Mouse (Mus musculus) liver, embryonic 12.5 days (tissue): ENCODE results near the gene Sh2d6. TPM values are rescaled to one million over a fixed set of nuclear protein-coding genes. Genes with fewer than 3 reads are reported as not detected.

Experiments
- ATAC-seq: fragments of 200-750 bp; cut with Nextera tagmentation; 2 replicates; pipeline ENCODE4 v1.8.0; 2017; ENCODE audit warnings: moderate number of reproducible peaks, mild to moderate bottlenecking, moderate library complexity
- H3K27ac ChIP-seq: fragments of 300-500 bp; sonication (generic); 2 replicates; pipeline ENCODE4 v1.5.1; 2016; ENCODE audit warnings: mild to moderate bottlenecking
- H3K27me3 ChIP-seq: fragments of 300-500 bp; sonication (generic); replicated peaks from 2 replicates; pipeline ENCODE4 v1.6.1; 2016; ENCODE audit warnings: mild to moderate bottlenecking, moderate library complexity
- H3K36me3 ChIP-seq: fragments of 300-500 bp; sonication (generic); 2 replicates; pipeline ENCODE4 v1.6.1; 2016; ENCODE audit warnings: mild to moderate bottlenecking, moderate library complexity
- H3K4me1 ChIP-seq: fragments of 300-500 bp; sonication (generic); 2 replicates; pipeline ENCODE4 v1.6.1; 2016
- H3K4me2 ChIP-seq: fragments of 300-500 bp; sonication (generic); 2 replicates; pipeline ENCODE4 v1.6.1; 2016; ENCODE audit warnings: mild to moderate bottlenecking, moderate library complexity
- H3K4me3 ChIP-seq: fragments of 300-500 bp; sonication (generic); 2 replicates; pipeline ENCODE4 v1.5.1; 2016; ENCODE audit warnings: mild to moderate bottlenecking, moderate library complexity
- H3K9ac ChIP-seq: fragments of 300-500 bp; sonication (generic); 2 replicates; pipeline ENCODE4 v1.6.1; 2016; ENCODE audit warnings: mild to moderate bottlenecking, moderate library complexity
- H3K9me3 ChIP-seq: fragments of 300-500 bp; sonication (generic); replicated peaks from 2 replicates; pipeline ENCODE4 v1.6.1; 2016; ENCODE audit warnings: mild to moderate bottlenecking, moderate library complexity
- WGBS: fragments of 180-500 bp; shearing (Covaris S2); methylation state at CpG from one replicate; pipeline ENCODE4 v1.1.7; 2016; ENCODE audit not compliant: insufficient replicate concordance; 5-methylcytosine and 5-hydroxymethylcytosine counted together
- polyA plus RNA-seq: library from polyadenylated mRNA; unstranded; fragments of >200 nt; fragmentation: Nextera tagmentation; extraction: Ambion mirVana; gene quantifications from 2 replicates; pipeline ENCODE4 v1.2.1, GENCODE M21; 2016

Sh2d6 gene
- not detected in 2 replicates for polyA plus RNA-seq

GRCm38 (mm10) chr6:72521607-72522006 is at the start of gene Sh2d6:
TSS of gene Sh2d6 (minus strand) at chr6:72521707.
- ATAC-seq, result no peak
- Histone ChIP-seq H3K4me1 (0 out of 2 replicates have a peak, but pooled peaks cover 7% of the 10 kb centered on the region), H3K27ac (no peak within 1 kb of the TSS), H3K4me3 (no peak within 1 kb of the TSS), H3K9ac (no peak within 1 kb of the TSS), H3K4me2 (no peak within 1 kb of the TSS), H3K27me3 (peaks cover 5% of the 10 kb centered on the region; the same call in 1 of the 2 replicates), H3K9me3 (no peaks in the 10 kb centered on the region), H3K36me3 (no peaks in the 10 kb centered on the region)
- 75% methylated on average over 5 of the region's 5 CpGs for WGBS

GRCm38 (mm10) chr6:72570644-72571397 is 49.3 kb upstream of the Sh2d6 start:
- H3K27ac ChIP-seq, result no peak overlapping the region
- H3K9ac ChIP-seq, result no peak overlapping the region
- H3K27me3 ChIP-seq, result no peaks in the 10 kb centered on the region
- no peaks in the 10 kb centered on the region for H3K9me3 ChIP-seq
- WGBS, result 76% methylated on average over 10 of the region's 10 CpGs
- H3K4me3 ChIP-seq, result no peak overlapping the region
- no peak for ATAC-seq
- no peak overlapping the region for H3K4me2 ChIP-seq
- H3K4me1 ChIP-seq, result peaks cover 5% of the 10 kb centered on the region; the same call in 1 of the 2 replicates
- H3K36me3 ChIP-seq, result peaks cover 17% of the 10 kb centered on the region; the same call in 1 of the 2 replicates

DNA sequence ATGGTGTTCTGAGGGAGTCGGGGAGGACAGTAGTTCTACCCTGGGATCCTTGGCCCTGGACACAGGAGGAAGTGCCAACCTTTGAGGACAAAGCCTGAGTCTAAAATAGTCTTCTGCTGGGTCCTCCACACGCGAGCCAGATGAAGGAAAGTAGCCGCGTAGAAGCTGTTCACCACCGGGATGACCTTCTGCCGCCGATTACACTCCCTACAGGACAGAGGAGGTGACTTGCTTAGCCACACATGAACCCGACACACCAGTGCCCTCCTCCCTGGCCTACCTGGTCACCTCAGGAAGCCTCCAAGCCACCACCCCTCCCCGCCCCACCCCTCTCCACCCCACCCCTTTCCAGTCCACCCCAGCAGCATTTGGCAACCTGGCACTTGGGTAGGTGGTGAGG is 47.2 kb upstream of the Sh2d6 start:
- H3K9me3 ChIP-seq, result no peaks in the 10 kb centered on the region
- no peak for ATAC-seq
- H3K36me3 ChIP-seq, result peaks cover 14% of the 10 kb centered on the region; the same call in 1 of the 2 replicates
- H3K27me3 ChIP-seq, result no peaks in the 10 kb centered on the region
- 81% methylated on average over 10 of the region's 10 CpGs for WGBS
- H3K4me1 ChIP-seq, result no peaks in the 10 kb centered on the region
- H3K4me2 ChIP-seq, result no peak overlapping the region
- H3K27ac ChIP-seq, result no peak overlapping the region
- no peak overlapping the region for H3K9ac ChIP-seq
- H3K4me3 ChIP-seq, result no peak overlapping the region

DNA sequence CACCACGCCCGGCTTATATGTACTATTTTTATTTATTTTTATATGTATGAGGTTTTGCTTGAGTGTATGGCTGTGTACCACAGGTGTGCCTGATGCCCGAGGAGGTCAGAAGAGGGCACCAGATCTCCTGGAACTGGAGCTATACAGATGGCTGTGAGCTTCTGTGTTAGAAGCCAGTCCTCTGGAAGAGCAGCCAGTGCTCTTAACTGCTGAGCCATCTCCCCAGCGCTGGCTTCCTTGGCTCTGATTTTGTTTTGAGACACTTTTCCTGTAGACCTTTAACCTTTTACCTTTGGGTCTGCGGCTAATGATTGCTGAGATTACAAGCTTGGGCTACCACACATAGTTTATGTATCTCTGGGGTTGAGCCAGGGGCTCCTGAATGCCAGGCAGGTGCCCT is 46.0 kb upstream of the Sh2d6 start:
- H3K36me3 ChIP-seq, result peaks cover 11% of the 10 kb centered on the region; the same call in 1 of the 2 replicates
- no peaks in the 10 kb centered on the region for H3K9me3 ChIP-seq
- WGBS, result 68% methylated on average over 5 of the region's 5 CpGs
- H3K4me1 ChIP-seq, result no peaks in the 10 kb centered on the region
- no peaks in the 10 kb centered on the region for H3K27me3 ChIP-seq
- no peak for ATAC-seq
- no peak overlapping the region for H3K4me3 ChIP-seq
- no peak overlapping the region for H3K9ac ChIP-seq
- H3K4me2 ChIP-seq, result no peak overlapping the region
- no peak overlapping the region for H3K27ac ChIP-seq

DNA sequence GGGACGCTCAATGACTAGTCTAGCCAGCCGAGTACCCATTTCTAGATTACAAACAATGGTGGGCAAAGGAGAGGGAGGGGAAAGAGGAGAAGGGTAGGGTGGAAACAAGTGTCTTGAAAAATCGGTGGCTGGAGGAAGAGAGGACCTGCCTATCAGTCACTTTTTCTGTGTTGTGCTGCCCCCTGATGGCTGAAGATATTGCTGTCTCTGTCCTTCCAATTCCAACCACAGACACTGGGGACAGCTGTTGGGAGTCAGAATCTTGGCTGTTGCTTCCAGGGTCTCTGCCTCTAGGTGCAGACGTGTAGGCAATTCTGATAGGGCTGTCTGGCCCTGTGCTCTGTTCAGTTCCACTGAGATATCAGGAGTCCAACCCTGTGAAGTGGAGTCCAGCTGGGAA is 44.5 kb upstream of the Sh2d6 start:
- 4% methylated on average over 4 of the region's 4 CpGs for WGBS
- peak overlapping the region; percentile 9; the same call in 1 of the 2 replicates for H3K4me2 ChIP-seq
- no peaks in the 10 kb centered on the region for H3K9me3 ChIP-seq
- no peak overlapping the region for H3K4me3 ChIP-seq
- no peaks in the 10 kb centered on the region for H3K27me3 ChIP-seq
- peak; percentile 40 for ATAC-seq
- no peaks in the 10 kb centered on the region for H3K4me1 ChIP-seq
- no peak overlapping the region for H3K9ac ChIP-seq
- H3K36me3 ChIP-seq, result peaks cover 10% of the 10 kb centered on the region; the same call in 1 of the 2 replicates
- no peak overlapping the region for H3K27ac ChIP-seq

DNA sequence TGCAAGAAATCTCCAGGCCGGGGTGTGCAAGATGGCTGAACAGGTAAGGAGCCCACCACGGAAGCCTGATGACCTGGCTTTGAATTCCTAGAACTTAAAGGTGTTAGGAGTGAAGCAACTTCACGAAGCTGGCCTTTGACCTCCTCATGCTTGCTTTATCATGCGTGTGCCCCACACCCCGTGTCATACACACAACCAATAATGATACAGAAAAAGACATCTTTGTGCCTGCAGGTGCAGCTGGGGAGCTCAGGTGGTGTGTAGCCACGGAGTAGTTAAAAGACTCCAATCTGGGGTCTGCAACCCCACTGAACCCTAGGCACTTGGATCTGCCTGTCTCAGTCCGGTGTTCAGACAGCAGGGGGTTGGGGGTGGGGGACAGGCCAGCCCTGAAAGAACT is 44.0 kb upstream of the Sh2d6 start:
- Histone ChIP-seq H3K4me1 (no peaks in the 10 kb centered on the region), H3K4me3 (no peak overlapping the region), H3K4me2 (no peak overlapping the region), H3K36me3 (peaks cover 10% of the 10 kb centered on the region; the same call in 1 of the 2 replicates), H3K9ac (no peak overlapping the region), H3K9me3 (no peaks in the 10 kb centered on the region), H3K27ac (no peak overlapping the region), H3K27me3 (no peaks in the 10 kb centered on the region)
- ATAC-seq, result no peak
- 81% methylated on average over 7 of the region's 7 CpGs for WGBS

DNA sequence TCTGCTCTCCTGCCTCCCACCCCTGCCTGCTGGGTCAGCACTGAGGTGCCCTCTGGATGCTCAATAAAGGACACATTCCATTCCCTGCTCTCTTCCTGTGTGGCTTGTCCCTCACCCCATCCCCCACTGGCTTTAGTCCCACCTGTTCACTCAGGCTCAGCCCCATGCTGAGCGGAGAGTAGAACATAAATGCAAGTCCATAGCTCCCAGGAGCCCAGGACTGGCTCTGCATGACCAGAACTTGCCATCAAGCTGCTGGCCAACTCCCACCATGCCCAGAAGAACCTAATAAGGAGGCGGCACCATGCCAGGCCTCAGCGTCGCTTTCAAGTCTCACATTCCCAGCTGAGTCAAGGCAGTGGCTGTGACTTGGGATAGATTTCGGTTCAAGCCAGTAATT is 41.4 kb upstream of the Sh2d6 start:
- H3K4me3 ChIP-seq, result no peak overlapping the region
- H3K4me1 ChIP-seq, result no peaks in the 10 kb centered on the region
- peaks cover 3% of the 10 kb centered on the region; the same call in 1 of the 2 replicates for H3K36me3 ChIP-seq
- 79% methylated on average over 5 of the region's 5 CpGs for WGBS
- H3K4me2 ChIP-seq, result no peak overlapping the region
- no peak for ATAC-seq
- no peak overlapping the region for H3K9ac ChIP-seq
- H3K27me3 ChIP-seq, result no peaks in the 10 kb centered on the region
- H3K27ac ChIP-seq, result no peak overlapping the region
- H3K9me3 ChIP-seq, result no peaks in the 10 kb centered on the region

DNA sequence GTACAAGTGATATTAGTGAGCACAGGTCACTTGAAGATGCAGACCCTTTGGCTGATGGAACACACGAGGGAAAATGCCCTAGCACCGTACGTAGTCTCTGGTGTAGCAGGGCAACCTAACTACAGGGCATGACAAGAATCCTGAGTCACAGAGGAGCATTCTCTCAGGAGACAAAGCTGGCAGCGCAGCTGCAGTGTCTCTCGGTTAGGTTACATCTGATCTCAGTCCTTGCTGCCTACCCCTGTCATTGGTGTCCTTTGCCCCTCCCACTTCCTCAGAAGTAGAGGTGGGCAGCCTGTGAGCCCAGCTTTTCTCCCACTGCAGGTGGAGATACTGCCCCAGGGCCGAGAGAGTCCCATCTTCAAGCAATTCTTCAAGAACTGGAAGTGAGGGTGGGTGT is 41.0 kb upstream of the Sh2d6 start:
- ATAC-seq, result no peak
- no peaks in the 10 kb centered on the region; the same call in 1 of the 2 replicates for H3K36me3 ChIP-seq

GRCm38 (mm10) chr6:72560801-72561200 is 39.3 kb upstream of the Sh2d6 start:
- no peak overlapping the region for H3K4me3 ChIP-seq
- 71% methylated on average over 8 of the region's 8 CpGs for WGBS
- no peaks in the 10 kb centered on the region for H3K4me1 ChIP-seq
- no peak overlapping the region for H3K9ac ChIP-seq
- H3K36me3 ChIP-seq, result no peaks in the 10 kb centered on the region
- H3K4me2 ChIP-seq, result no peak overlapping the region
- ATAC-seq, result no peak
- H3K27me3 ChIP-seq, result no peaks in the 10 kb centered on the region
- H3K9me3 ChIP-seq, result no peaks in the 10 kb centered on the region
- no peak overlapping the region for H3K27ac ChIP-seq

More for the DNA sequence above, 41.0 kb upstream of the Sh2d6 start:
- Histone ChIP-seq H3K4me1 (no peaks in the 10 kb centered on the region), H3K9me3 (no peaks in the 10 kb centered on the region), H3K4me3 (no peak overlapping the region), H3K27ac (no peak overlapping the region), H3K4me2 (no peak overlapping the region), H3K27me3 (no peaks in the 10 kb centered on the region), H3K9ac (no peak overlapping the region)
- 58% methylated on average over 6 of the region's 6 CpGs for WGBS

DNA sequence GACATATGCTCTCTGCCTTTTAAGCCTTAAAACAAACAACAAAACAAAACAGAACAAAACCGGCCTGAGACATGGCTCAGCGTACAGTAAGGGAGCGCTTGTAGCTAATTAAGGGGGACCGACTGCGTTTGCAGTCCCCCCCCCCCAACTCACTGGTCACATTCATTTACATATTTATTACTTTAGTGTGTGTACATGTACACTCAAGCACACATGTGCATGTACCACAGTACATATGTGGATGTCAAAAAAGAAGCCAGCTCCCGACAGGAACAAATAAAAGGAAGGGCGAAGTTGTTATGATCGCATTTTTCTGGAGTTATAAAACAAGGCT is 31.5 kb upstream of the Sh2d6 start:
- Histone ChIP-seq H3K4me3 (peak overlapping the region; percentile 55), H3K4me1 (peaks cover 50% of the 10 kb centered on the region), H3K27ac (peak overlapping the region; percentile 72), H3K36me3 (no peaks in the 10 kb centered on the region), H3K27me3 (no peaks in the 10 kb centered on the region), H3K9me3 (no peaks in the 10 kb centered on the region), H3K4me2 (peak overlapping the region; percentile 86), H3K9ac (peak overlapping the region; percentile 66)
- ATAC-seq, result peak; percentile 11; the same call in 1 of the 2 replicates
- WGBS, result 19% methylated on average over 8 of the region's 8 CpGs

DNA sequence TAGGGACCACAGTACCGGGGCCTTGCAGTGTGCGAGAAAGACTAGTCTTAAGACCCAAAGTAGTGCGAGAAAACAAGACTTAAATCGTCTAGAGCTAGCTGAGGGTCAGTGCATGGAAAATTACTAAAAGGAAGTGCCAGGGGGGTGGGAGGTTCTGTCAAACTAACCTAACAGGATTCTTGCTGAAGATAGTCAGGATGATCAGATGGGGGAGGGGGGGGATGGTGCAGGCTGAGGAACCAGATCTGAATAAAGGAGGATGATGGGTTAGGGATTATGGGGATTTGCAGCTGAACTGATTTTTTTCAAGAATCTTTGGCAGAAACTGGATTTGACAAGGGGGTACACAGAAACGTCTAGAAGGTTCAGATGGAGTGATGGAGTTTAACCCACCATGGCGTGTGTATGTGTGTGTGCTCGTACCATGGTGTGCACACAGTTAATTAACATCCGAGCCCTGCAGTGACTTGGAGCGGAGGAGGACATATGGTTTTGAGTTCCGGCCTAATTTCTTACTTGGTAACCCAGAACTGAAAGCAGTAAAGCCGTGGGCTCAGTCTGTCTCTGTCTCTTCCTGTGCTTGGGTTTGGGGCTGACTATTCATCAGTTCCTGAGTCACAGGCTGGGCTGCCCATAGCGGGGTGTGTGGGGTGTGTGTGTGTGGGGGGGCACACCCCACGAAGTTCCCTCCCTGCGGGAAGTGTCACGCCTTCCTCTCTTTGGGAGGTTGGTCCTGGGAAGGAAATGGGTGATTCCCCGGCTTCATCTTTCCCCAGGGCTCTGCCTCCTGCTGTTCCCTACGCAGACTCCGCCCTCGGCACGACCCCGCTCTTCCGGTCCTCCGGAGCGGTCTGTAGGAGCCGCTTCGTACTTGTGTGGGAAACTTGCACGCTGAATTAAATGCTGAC is 30.9 kb upstream of the Sh2d6 start:
- Histone ChIP-seq H3K36me3 (no peaks in the 10 kb centered on the region), H3K27ac (peak overlapping the region; percentile 72), H3K4me3 (peak overlapping the region; percentile 55), H3K9me3 (no peaks in the 10 kb centered on the region), H3K27me3 (no peaks in the 10 kb centered on the region), H3K4me1 (peaks cover 51% of the 10 kb centered on the region), H3K9ac (peak overlapping the region; percentile 66), H3K4me2 (peak overlapping the region; percentile 86)
- WGBS, result 14% methylated on average over 27 of the region's 27 CpGs
- peak; percentile 70 for ATAC-seq
